Mouse (Mus musculus) hindbrain, embryonic 14.5 days (tissue): Measurements from ENCODE around the gene Arl4a. TPM values are rescaled to one million over a fixed set of nuclear protein-coding genes. Genes with fewer than 3 reads are reported as not detected.

Experiments
- ATAC-seq: fragments of 200-750 bp; cut with Nextera tagmentation; 2 replicates; pipeline ENCODE4 v1.8.0; 2017; ENCODE audit warnings: moderate number of reproducible peaks, mild to moderate bottlenecking, moderate TSS enrichment, moderate library complexity; ENCODE audit not compliant: low FRiP score
- DNase-seq: peaks from one replicate; pipeline ENCODE4 v3.0.0-alpha.2; 2015; ENCODE audit warnings: low spot score
- H3K27ac ChIP-seq: fragments of 300-500 bp; sonication (generic); 2 replicates; pipeline ENCODE4 v1.5.1; 2014; ENCODE audit warnings: mild to moderate bottlenecking, moderate library complexity
- H3K27me3 ChIP-seq: fragments of 300-500 bp; sonication (generic); 2 replicates; pipeline ENCODE4 v1.6.1; 2014; ENCODE audit warnings: mild to moderate bottlenecking, low read length, mixed read lengths; ENCODE audit not compliant: control insufficient read depth, insufficient read depth
- H3K36me3 ChIP-seq: fragments of 300-500 bp; sonication (generic); replicated peaks from 2 replicates; pipeline ENCODE4 v1.6.1; 2014; ENCODE audit not compliant: control insufficient read depth, insufficient read depth
- H3K4me1 ChIP-seq: fragments of 300-500 bp; sonication (generic); replicated peaks from 2 replicates; pipeline ENCODE4 v1.6.1; 2014; ENCODE audit warnings: antibody characterized with exemption, low read length, mixed read lengths; ENCODE audit not compliant: control insufficient read depth, insufficient read depth
- H3K4me2 ChIP-seq: fragments of 300-500 bp; sonication (generic); replicated peaks from 2 replicates; pipeline ENCODE4 v1.6.1; 2014; ENCODE audit warnings: mild to moderate bottlenecking, moderate library complexity
- H3K4me3 ChIP-seq: fragments of 300-500 bp; sonication (generic); replicated peaks from 2 replicates; pipeline ENCODE4 v1.5.1; 2014; ENCODE audit warnings: mild to moderate bottlenecking, low read length
- H3K9ac ChIP-seq: fragments of 300-500 bp; sonication (generic); 2 replicates; pipeline ENCODE4 v1.6.1; 2014
- H3K9me3 ChIP-seq: fragments of 300-500 bp; sonication (generic); 2 replicates; pipeline ENCODE4 v1.6.1; 2016; ENCODE audit warnings: low read length; ENCODE audit not compliant: control insufficient read depth
- WGBS: fragments of 180-500 bp; shearing (Covaris S2); extraction: QIAGEN DNeasy Blood & Tissue Kit; methylation state at CpG from one replicate; pipeline ENCODE4 v1.1.7; 2014; 5-methylcytosine and 5-hydroxymethylcytosine counted together
- polyA plus RNA-seq: library from polyadenylated mRNA; unstranded; fragments of >200 nt; fragmentation: Nextera tagmentation; extraction: Ambion mirVana; gene quantifications from 2 replicates; pipeline ENCODE4 v1.2.1, GENCODE M21; 2014

Gene Arl4a
- polyA plus RNA-seq = 143 and 150 TPM in 2 replicates

GRCm38 (mm10) chr12:40037876-40038463 lies at the start of gene Arl4a:
Gene Arl4a (minus strand): TSS chr12:40038025.
- DNase-seq (peak; percentile 88), ATAC-seq (peak; percentile 90)
- no peaks in the 10 kb centered on the region for H3K9me3 ChIP-seq
- H3K36me3 ChIP-seq = no peaks in the 10 kb centered on the region
- WGBS = under 1% methylated on average over 68 of the region's 68 CpGs
- peak within 1 kb of the TSS; percentile 82 for H3K4me2 ChIP-seq
- peak within 1 kb of the TSS; percentile 98 for H3K4me3 ChIP-seq
- peak within 1 kb of the TSS; percentile 97 for H3K27ac ChIP-seq
- peak within 1 kb of the TSS; percentile 95 for H3K9ac ChIP-seq
- H3K4me1 ChIP-seq = peaks cover 28% of the 10 kb centered on the region
- H3K27me3 ChIP-seq = no peaks in the 10 kb centered on the region

GRCm38 (mm10) chr12:40085731-40086322 lies 48.0 kb upstream of the Arl4a start:
- no peak overlapping the region for H3K9ac ChIP-seq
- no peak for DNase-seq
- H3K27me3 ChIP-seq = no peaks in the 10 kb centered on the region
- no peaks in the 10 kb centered on the region for H3K4me1 ChIP-seq
- WGBS = 58% methylated on average over 5 of the region's 5 CpGs
- ATAC-seq = no peak
- H3K4me2 ChIP-seq = no peak overlapping the region
- no peaks in the 10 kb centered on the region for H3K36me3 ChIP-seq
- H3K4me3 ChIP-seq = no peak overlapping the region
- no peak overlapping the region for H3K27ac ChIP-seq
- no peaks in the 10 kb centered on the region for H3K9me3 ChIP-seq

- Histone ChIP-seq H3K4me2 (no peak overlapping the region), H3K27me3 (no peaks in the 10 kb centered on the region), H3K27ac (no peak overlapping the region), H3K9me3 (no peaks in the 10 kb centered on the region), H3K36me3 (no peaks in the 10 kb centered on the region), H3K4me3 (no peak overlapping the region), H3K9ac (no peak overlapping the region), H3K4me1 (no peaks in the 10 kb centered on the region)
- WGBS = 58% methylated on average over 6 of the region's 6 CpGs
- DNase-seq = peak; percentile 77
- ATAC-seq = no peak
Measured at GRCm38 (mm10) chr12:40082453-40083238, 44.8 kb upstream of the Arl4a start.

DNA sequence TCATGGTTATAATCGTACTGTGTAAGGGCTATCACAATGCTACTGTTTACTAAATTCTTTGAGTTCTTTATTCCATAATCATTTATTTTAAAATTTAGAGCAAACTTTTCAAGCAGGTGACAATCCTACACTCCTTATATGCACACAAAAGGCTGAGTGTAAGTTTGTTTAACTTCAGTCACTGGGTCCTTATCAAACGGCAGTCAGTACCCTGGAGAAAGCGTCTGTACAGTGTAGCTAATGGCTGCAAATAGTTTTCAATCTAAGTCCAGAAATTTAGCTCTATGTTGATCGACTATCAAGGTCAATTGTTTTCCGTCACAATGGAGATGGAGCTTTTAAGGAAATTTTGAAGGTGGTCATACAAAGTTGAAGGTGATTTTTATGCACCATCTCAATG lies 44.2 kb upstream of the Arl4a start:
- 81% methylated on average over 5 of the region's 5 CpGs for WGBS
- no peak for DNase-seq
- Histone ChIP-seq H3K27me3 (no peaks in the 10 kb centered on the region), H3K4me1 (no peaks in the 10 kb centered on the region), H3K9ac (no peak overlapping the region), H3K4me3 (no peak overlapping the region), H3K36me3 (no peaks in the 10 kb centered on the region), H3K27ac (no peak overlapping the region), H3K9me3 (no peaks in the 10 kb centered on the region), H3K4me2 (no peak overlapping the region)
- no peak for ATAC-seq

GRCm38 (mm10) chr12:40073660-40074059 lies 35.8 kb upstream of the Arl4a start:
- Histone ChIP-seq H3K4me1 (no peaks in the 10 kb centered on the region), H3K9ac (no peak overlapping the region), H3K4me2 (no peak overlapping the region), H3K27ac (no peak overlapping the region), H3K27me3 (no peaks in the 10 kb centered on the region), H3K36me3 (no peaks in the 10 kb centered on the region), H3K9me3 (no peaks in the 10 kb centered on the region), H3K4me3 (no peak overlapping the region)
- 69% methylated on average over 5 of the region's 5 CpGs for WGBS
- DNase-seq = peak; percentile 65
- ATAC-seq = no peak

- 72% methylated on average over 1 of the region's 1 CpGs for WGBS
- DNase-seq (peak; percentile 8), ATAC-seq (no peak)
- H3K27me3 ChIP-seq = no peaks in the 10 kb centered on the region
- no peak overlapping the region for H3K9ac ChIP-seq
- no peak overlapping the region for H3K4me2 ChIP-seq
- H3K36me3 ChIP-seq = no peaks in the 10 kb centered on the region
- no peaks in the 10 kb centered on the region for H3K9me3 ChIP-seq
- H3K4me1 ChIP-seq = no peaks in the 10 kb centered on the region
- no peak overlapping the region for H3K27ac ChIP-seq
- H3K4me3 ChIP-seq = no peak overlapping the region
Measured at GRCm38 (mm10) chr12:40047024-40047423, 9.2 kb upstream of the Arl4a start.

DNA sequence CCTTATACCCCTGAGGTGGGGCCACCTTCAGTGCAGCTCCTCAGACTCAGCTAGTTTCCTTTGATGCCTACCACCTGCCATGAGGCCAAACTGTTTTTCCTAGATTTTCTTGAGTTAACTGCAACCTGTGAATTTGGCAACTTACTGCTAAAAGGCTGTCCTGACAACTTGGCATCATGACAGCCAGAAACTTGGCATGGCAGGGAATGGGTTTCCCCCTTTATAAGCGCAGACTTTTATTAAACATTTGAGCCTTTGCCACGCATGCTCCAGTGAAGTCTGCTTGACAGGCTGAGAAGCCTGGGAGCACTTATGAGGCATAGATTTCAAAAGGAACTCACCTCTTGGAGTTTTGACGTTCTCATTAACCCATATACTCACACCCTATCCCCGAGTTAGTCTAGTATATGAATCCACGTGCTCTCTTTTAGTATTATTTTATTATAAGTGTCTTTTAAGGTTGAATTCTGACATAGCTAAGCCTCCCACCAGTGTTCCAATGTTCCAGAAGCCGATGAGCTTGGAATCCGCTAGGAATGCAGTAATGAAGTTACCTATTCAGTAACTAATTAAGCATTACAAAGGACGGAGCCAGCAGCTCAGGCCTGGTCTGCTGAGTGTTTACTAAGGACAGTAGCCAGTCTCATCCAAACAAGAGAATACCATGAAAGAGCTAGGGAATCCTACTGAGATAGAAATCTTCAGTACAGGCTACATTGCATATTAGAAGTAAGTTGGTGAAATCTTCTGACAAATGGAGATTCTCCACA lies 6.2 kb upstream of the Arl4a start:
- no peak overlapping the region for H3K4me2 ChIP-seq
- WGBS = 79% methylated on average over 8 of the region's 8 CpGs
- ATAC-seq (no peak), DNase-seq (peak; percentile 15)
- no peak overlapping the region for H3K4me3 ChIP-seq
- H3K4me1 ChIP-seq = no peaks in the 10 kb centered on the region
- no peak overlapping the region for H3K9ac ChIP-seq
- H3K27ac ChIP-seq = no peak overlapping the region
- H3K36me3 ChIP-seq = no peaks in the 10 kb centered on the region
- no peaks in the 10 kb centered on the region for H3K9me3 ChIP-seq
- no peaks in the 10 kb centered on the region for H3K27me3 ChIP-seq

DNA sequence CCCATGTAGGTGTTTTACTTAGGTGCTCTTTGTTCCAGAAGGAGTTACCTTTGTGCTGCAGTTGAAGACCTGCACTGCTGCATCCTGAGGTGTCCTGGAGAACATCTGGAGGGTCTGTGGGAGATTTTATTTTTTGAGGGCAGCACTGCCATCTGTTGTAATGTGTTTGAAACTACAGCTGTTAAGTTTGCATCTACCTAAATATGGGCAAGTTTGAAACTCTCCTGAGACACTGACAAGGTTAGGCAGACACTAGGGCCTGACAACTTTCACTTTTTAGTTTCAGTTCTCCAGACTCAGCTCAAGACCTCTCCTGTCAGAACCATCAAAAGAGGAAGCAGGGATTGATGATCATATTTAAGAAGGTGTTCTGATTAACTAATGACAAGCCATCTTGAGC lies 2.2 kb upstream of the Arl4a start:
- H3K4me3 ChIP-seq = no peak overlapping the region
- H3K4me1 ChIP-seq = 0 out of 2 replicates have a peak, but pooled peaks cover 18% of the 10 kb centered on the region
- H3K27ac ChIP-seq = no peak overlapping the region
- H3K9me3 ChIP-seq = no peaks in the 10 kb centered on the region
- H3K9ac ChIP-seq = no peak overlapping the region
- ATAC-seq (no peak), DNase-seq (peak; percentile 78)
- H3K36me3 ChIP-seq = no peaks in the 10 kb centered on the region
- H3K27me3 ChIP-seq = no peaks in the 10 kb centered on the region
- H3K4me2 ChIP-seq = no peak overlapping the region
